Mouse (Mus musculus): ENCODE results near the gene Veph1. TPM values are rescaled to one million over a fixed set of nuclear protein-coding genes. Genes with fewer than 3 reads are reported as not detected.
A peak's percentile ranks its signal among the peaks of the same experiment; 100 is the strongest.
"Not testable (repeated sequence)": the region's sequence is repeated elsewhere in the genome, so short reads cannot be mapped to it uniquely, and the experiment has no call there.

Gene Veph1
- polyA plus RNA-seq, 1 experiment from 2014 or later, result 3.0 TPM

GRCm38 (mm10) chr3:66254504-66255105 is 42.0 kb downstream of the Veph1 start:
- Histone ChIP-seq H3K27me3 (replicated peaks; ENCODE audit: control insufficient read depth, insufficient read depth, low read length) (no peaks in the 10 kb centered on the region), H3K4me2 (ENCODE audit: low read depth, low read length) (no peak overlapping the region), H3K4me1 (ENCODE audit: control insufficient read depth, insufficient read depth, low read length) (no peaks in the 10 kb centered on the region), H3K9me3 (ENCODE audit: control insufficient read depth, low read length) (no peaks in the 10 kb centered on the region), H3K27ac (replicated peaks; ENCODE audit: low read depth, low read length) (no peak overlapping the region), H3K36me3 (ENCODE audit: control insufficient read depth, insufficient read depth, low read length) (no peaks in the 10 kb centered on the region), H3K4me3 (ENCODE audit: low read depth, low read length) (no peak overlapping the region), H3K9ac (ENCODE audit: low read depth, low read length) (no peak overlapping the region)
- DNase-seq (ENCODE audit: low spot score) (peak; percentile 21), ATAC-seq (ENCODE audit: low read depth) (no peak)
- 67% methylated on average over 9 of the region's 9 CpGs for WGBS

- DNase-seq (ENCODE audit: low spot score) (no peak), ATAC-seq (ENCODE audit: low read depth) (no peak)
These were observed 44.8 kb downstream of the Veph1 start for GRCm38 (mm10) chr3:66251842-66252241.

GRCm38 (mm10) chr3:66240476-66240875 is 56.2 kb downstream of the Veph1 start:
- H3K9ac ChIP-seq (ENCODE audit: low read depth, low read length), result no peak overlapping the region
- H3K27me3 ChIP-seq (replicated peaks; ENCODE audit: control insufficient read depth, insufficient read depth, low read length), result no peaks in the 10 kb centered on the region
- H3K4me1 ChIP-seq (ENCODE audit: control insufficient read depth, insufficient read depth, low read length), result no peaks in the 10 kb centered on the region; the same call in 1 of the 2 replicates
- no peaks in the 10 kb centered on the region for H3K9me3 ChIP-seq (ENCODE audit: control insufficient read depth, low read length)
- no peak overlapping the region for H3K27ac ChIP-seq (replicated peaks; ENCODE audit: low read depth, low read length)
- H3K4me2 ChIP-seq (ENCODE audit: low read depth, low read length), result no peak overlapping the region
- no peaks in the 10 kb centered on the region for H3K36me3 ChIP-seq (ENCODE audit: control insufficient read depth, insufficient read depth, low read length)
- DNase-seq (ENCODE audit: low spot score) (no peak), ATAC-seq (ENCODE audit: low read depth) (peak; percentile 37; the same call in 1 of the 2 replicates)
- H3K4me3 ChIP-seq (ENCODE audit: low read depth, low read length), result no peak overlapping the region

More at GRCm38 (mm10) chr3:66251842-66252241, 44.8 kb downstream of the Veph1 start:
- no peak overlapping the region for H3K4me2 ChIP-seq (ENCODE audit: low read depth, low read length)
- WGBS, result 57% methylated on average over 7 of the region's 7 CpGs
- no peaks in the 10 kb centered on the region for H3K4me1 ChIP-seq (ENCODE audit: control insufficient read depth, insufficient read depth, low read length)
- no peaks in the 10 kb centered on the region for H3K36me3 ChIP-seq (ENCODE audit: control insufficient read depth, insufficient read depth, low read length)
- H3K27ac ChIP-seq (replicated peaks; ENCODE audit: low read depth, low read length), result no peak overlapping the region
- no peaks in the 10 kb centered on the region for H3K27me3 ChIP-seq (replicated peaks; ENCODE audit: control insufficient read depth, insufficient read depth, low read length)
- no peak overlapping the region for H3K4me3 ChIP-seq (ENCODE audit: low read depth, low read length)
- H3K9me3 ChIP-seq (ENCODE audit: control insufficient read depth, low read length), result no peaks in the 10 kb centered on the region
- no peak overlapping the region for H3K9ac ChIP-seq (ENCODE audit: low read depth, low read length)

- H3K9me3 ChIP-seq (ENCODE audit: control insufficient read depth, low read length); H3K27me3 ChIP-seq (replicated peaks; ENCODE audit: control insufficient read depth, insufficient read depth, low read length); H3K9ac ChIP-seq (ENCODE audit: low read depth, low read length); ATAC-seq (ENCODE audit: low read depth); H3K27ac ChIP-seq (replicated peaks; ENCODE audit: low read depth, low read length); H3K4me2 ChIP-seq (ENCODE audit: low read depth, low read length); H3K4me1 ChIP-seq (ENCODE audit: control insufficient read depth, insufficient read depth, low read length); H3K36me3 ChIP-seq (ENCODE audit: control insufficient read depth, insufficient read depth, low read length); H3K4me3 ChIP-seq (ENCODE audit: low read depth, low read length): not testable (repeated sequence)
- DNase-seq (ENCODE audit: low spot score), result peak; percentile 59
- 37% methylated on average over 4 of the region's 4 CpGs for WGBS
These were observed 60.3 kb downstream of the Veph1 start for GRCm38 (mm10) chr3:66236234-66236871.

DNA sequence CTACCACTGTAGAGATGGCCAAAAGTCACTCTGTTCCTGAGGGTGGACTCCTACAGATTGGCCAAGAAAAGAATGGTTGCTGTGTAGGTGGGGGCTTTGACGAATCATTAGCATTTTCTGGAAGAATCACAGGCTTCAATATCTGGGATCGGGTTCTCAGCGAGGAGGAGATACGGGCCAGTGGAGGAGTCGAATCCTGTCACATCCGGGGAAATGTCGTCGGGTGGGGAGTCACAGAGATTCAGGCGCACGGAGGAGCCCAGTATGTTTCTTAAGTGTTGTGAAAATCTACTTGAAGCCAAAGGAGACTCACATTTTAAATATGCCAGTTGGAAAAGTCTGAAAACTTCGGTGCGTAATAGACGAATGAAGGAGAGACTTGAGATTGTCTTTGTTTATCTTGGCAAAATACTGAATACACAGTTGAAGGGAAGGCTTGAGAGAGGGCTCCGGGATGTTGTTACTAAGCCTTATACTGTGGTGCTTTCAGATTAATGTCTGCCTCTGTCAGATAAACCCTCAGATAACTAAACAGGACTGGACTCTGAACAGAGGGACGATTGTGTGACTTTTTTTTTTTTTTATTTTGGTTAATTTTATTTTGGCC is 71.6 kb downstream of the Veph1 start:
- Histone ChIP-seq H3K27me3 (replicated peaks; ENCODE audit: control insufficient read depth, insufficient read depth, low read length) (no peaks in the 10 kb centered on the region; the same call in 1 of the 2 replicates), H3K4me1 (ENCODE audit: control insufficient read depth, insufficient read depth, low read length) (peaks cover 5% of the 10 kb centered on the region; the same call in 1 of the 2 replicates), H3K9ac (ENCODE audit: low read depth, low read length) (no peak overlapping the region), H3K4me3 (ENCODE audit: low read depth, low read length) (no peak overlapping the region), H3K27ac (replicated peaks; ENCODE audit: low read depth, low read length) (peak overlapping the region; percentile 61), H3K36me3 (ENCODE audit: control insufficient read depth, insufficient read depth, low read length) (no peaks in the 10 kb centered on the region), H3K9me3 (ENCODE audit: control insufficient read depth, low read length) (no peaks in the 10 kb centered on the region), H3K4me2 (ENCODE audit: low read depth, low read length) (peak overlapping the region; percentile 12; the same call in 1 of the 2 replicates)
- ATAC-seq (ENCODE audit: low read depth), result no peak
- 64% methylated on average over 15 of the region's 15 CpGs for WGBS
- DNase-seq (ENCODE audit: low spot score), result peak; percentile 44

DNA sequence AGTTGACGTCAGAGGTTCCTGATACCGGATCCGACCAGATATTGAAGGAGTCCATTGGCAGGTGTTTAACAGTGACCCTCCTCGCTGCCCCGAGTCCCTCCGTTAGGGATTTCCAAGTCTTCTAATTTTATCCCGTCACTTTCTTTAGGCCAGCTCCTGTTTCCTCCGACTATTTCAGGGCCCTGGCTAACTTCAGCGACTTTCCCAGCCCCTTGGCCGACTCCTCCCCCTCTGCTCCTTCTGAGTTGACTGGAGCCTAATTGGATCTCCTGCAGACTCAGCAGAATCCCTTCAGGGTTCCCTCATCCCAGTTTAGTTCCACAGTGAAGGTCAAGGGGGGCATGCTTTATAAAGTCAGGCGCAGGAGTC is 75.4 kb downstream of the Veph1 start:
- peak; percentile 63 for DNase-seq (ENCODE audit: low spot score)
- Histone ChIP-seq H3K36me3 (ENCODE audit: control insufficient read depth, insufficient read depth, low read length) (no peaks in the 10 kb centered on the region), H3K27me3 (replicated peaks; ENCODE audit: control insufficient read depth, insufficient read depth, low read length) (no peaks in the 10 kb centered on the region; the same call in 1 of the 2 replicates), H3K27ac (replicated peaks; ENCODE audit: low read depth, low read length) (peak overlapping the region; percentile 90), H3K4me3 (ENCODE audit: low read depth, low read length) (peak overlapping the region; percentile 67), H3K9ac (ENCODE audit: low read depth, low read length) (peak overlapping the region; percentile 84), H3K4me1 (ENCODE audit: control insufficient read depth, insufficient read depth, low read length) (peaks cover 6% of the 10 kb centered on the region), H3K9me3 (ENCODE audit: control insufficient read depth, low read length) (no peaks in the 10 kb centered on the region), H3K4me2 (ENCODE audit: low read depth, low read length) (peak overlapping the region; percentile 96)
- WGBS, result 3% methylated on average over 11 of the region's 11 CpGs
- ATAC-seq (ENCODE audit: low read depth), result peak; percentile 35

GRCm38 (mm10) chr3:66220554-66221242 is 75.9 kb downstream of the Veph1 start:
- peak; percentile 57 for DNase-seq (ENCODE audit: low spot score)
- Histone ChIP-seq H3K27me3 (replicated peaks; ENCODE audit: control insufficient read depth, insufficient read depth, low read length) (no peaks in the 10 kb centered on the region; the same call in 1 of the 2 replicates), H3K4me1 (ENCODE audit: control insufficient read depth, insufficient read depth, low read length) (peaks cover 10% of the 10 kb centered on the region), H3K36me3 (ENCODE audit: control insufficient read depth, insufficient read depth, low read length) (no peaks in the 10 kb centered on the region), H3K4me2 (ENCODE audit: low read depth, low read length) (peak overlapping the region; percentile 96), H3K9ac (ENCODE audit: low read depth, low read length) (peak overlapping the region; percentile 84), H3K4me3 (ENCODE audit: low read depth, low read length) (peak overlapping the region; percentile 67), H3K27ac (replicated peaks; ENCODE audit: low read depth, low read length) (peak overlapping the region; percentile 90), H3K9me3 (ENCODE audit: control insufficient read depth, low read length) (no peaks in the 10 kb centered on the region)
- peak; percentile 84 for ATAC-seq (ENCODE audit: low read depth)
- WGBS, result 0% methylated on average over 28 of the region's 54 CpGs

DNA sequence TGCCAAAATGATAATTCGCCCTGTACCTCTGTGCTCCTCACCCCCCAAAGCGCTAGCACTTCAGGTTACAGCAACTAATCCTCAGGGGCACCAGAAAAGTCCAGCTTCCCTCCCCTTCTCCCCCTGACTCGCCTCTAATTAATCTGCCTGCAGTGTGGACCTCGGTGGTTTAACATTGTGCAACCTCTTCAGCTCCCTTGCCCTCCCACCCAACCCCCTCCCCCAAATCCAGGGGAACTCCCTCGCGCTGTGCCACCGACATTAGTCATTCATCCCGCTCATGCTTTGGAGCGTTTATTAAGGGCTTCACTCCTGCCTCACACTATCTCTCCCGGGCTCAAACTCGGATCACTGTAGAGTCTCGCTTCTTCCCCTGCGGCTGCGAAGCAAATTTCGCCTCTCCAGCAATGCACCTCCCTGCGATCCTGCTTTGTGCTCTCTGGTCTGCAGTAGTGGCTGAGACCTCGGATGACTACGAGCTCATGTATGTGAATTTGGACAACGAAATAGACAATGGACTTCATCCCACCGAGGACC is 76.9 kb downstream of the Veph1 start, which contains the start of gene Ptx3:
Gene Ptx3, plus strand, starts transcription at position 256 of the 537 bp plus-strand sequence.
- peaks cover 8% of the 10 kb centered on the region for H3K4me1 ChIP-seq (ENCODE audit: control insufficient read depth, insufficient read depth, low read length)
- 4% methylated on average over 20 of the region's 20 CpGs for WGBS
- no peaks in the 10 kb centered on the region for H3K36me3 ChIP-seq (ENCODE audit: control insufficient read depth, insufficient read depth, low read length)
- H3K4me2 ChIP-seq (ENCODE audit: low read depth, low read length), result peak within 1 kb of the TSS; percentile 96
- DNase-seq (ENCODE audit: low spot score) (peak; percentile 59), ATAC-seq (ENCODE audit: low read depth) (no peak)
- peak within 1 kb of the TSS; percentile 67 for H3K4me3 ChIP-seq (ENCODE audit: low read depth, low read length)
- H3K9me3 ChIP-seq (ENCODE audit: control insufficient read depth, low read length), result no peaks in the 10 kb centered on the region
- H3K9ac ChIP-seq (ENCODE audit: low read depth, low read length), result peak within 1 kb of the TSS; percentile 84
- H3K27ac ChIP-seq (replicated peaks; ENCODE audit: low read depth, low read length), result peak within 1 kb of the TSS; percentile 90
- no peaks in the 10 kb centered on the region; the same call in 1 of the 2 replicates for H3K27me3 ChIP-seq (replicated peaks; ENCODE audit: control insufficient read depth, insufficient read depth, low read length)

Measured in embryonic facial prominence, embryonic 14.5 days (tissue).